Mouse (Mus musculus): Measurements from ENCODE around the gene Aplp2.

DNA sequence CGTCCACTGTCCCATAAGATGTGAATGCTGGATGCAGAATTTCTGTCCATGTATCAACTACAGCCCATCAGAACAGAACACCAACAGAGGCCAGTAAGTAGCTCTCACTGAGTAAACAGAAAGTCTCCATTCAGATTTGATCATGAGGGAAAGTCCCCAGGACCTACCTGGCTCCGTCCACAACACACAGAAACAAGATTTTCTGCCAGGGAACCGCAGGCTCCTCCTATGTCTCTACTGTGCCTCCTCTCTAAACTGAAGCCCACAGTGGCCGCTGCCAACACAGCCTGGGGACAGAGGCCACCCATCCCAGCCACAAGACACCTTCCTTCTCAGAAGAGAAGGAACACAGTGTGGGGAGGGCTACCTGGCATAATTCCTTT is 91.1 kb downstream of the Aplp2 start:
- TF ChIP-seq POLR2AphosphoS5 (IDR thresholded peaks at IDR 0.05; ENCODE audit: insufficient replicate concordance, low read depth, low read length) (no peak), CTCF (IDR thresholded peaks at IDR 0.05; ENCODE audit: low read depth, low read length) (no peak)
